Mouse (Mus musculus): Measurements from ENCODE around the gene Mpc1.
A peak's percentile ranks its signal among the peaks of the same experiment; 100 is the strongest.
"Not testable (repeated sequence)": the region's sequence is repeated elsewhere in the genome, so short reads cannot be mapped to it uniquely, and the experiment has no call there.

The Mpc1 gene

DNA sequence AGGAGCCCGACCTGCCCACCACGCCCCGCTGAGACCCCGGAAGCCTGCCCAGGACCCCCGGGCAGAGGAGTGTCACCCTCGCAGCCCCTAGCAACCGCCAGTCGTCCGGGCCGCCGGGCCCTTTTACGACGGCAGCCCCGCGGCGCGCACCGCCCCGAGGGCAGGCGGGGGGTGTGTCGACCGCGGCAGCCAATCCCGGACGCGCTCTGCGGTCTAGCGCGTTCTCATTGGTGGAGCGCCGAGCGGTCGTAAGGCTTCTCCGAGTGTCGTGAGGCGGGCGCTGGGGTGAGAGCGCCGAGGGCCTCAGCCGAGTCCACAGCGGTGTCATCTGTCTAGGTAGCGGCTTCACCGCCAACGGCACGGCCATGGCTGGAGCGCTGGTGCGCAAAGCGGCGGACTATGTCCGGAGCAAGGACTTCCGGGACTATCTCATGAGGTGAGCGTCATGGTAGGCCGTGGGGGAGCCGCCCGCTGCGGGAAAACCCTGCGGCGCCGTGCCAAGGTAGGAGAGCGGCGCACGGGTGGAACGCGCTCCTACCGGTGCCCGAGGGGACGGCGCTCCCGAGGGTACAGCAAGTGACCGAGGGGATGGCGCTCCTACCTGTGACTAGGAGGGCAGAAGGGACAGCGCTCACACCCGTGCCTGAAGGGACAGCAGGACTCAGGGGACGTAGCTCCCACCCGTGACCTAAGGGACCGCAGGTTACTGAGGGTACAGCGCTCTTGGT, 986 bp downstream of the Mpc1 start:
- DNase-seq, result peak; percentile 95 to 96

DNA sequence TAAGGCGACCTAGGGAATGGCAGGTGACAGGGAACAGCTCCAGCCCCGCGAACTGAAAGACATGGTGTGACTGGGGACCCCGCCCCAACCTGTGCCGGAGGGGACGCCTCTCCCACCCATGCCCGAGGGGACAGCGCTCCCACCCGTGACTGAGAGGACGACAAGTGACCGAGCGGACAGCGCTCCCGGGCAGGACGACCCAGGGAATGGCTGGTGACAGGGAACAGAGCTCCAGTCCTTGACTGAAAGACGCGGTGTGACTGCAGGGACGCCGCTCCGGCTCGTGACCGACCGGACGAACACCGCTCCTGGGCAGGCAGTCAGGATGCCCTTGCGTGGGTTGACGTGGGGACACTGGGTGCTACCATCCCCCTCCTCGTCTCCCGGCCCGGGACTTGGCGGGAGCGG, 1.6 kb downstream of the Mpc1 start:
- DNase-seq, result peak; percentile 34 to 44

DNA sequence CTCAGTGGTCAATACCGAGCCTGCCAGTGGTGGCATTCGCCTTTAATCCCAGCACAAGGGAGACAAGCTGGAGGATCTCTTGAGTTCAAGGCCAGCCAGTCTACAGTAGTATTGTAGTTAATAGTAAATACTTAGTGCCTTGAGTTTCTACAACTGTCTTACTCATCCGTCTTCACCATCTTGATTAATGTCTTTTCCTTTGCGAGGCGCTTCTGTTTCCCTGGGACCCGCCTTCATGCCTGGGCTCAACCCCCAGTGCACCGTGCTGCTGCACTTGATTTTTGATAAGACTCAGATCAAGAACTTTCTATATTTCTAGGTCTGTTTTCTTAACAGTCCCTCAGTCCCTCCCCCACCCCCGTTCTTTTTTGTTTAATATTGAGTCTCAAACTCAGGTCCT, 2.4 kb downstream of the Mpc1 start:
- DNase-seq, result no peak

DNA sequence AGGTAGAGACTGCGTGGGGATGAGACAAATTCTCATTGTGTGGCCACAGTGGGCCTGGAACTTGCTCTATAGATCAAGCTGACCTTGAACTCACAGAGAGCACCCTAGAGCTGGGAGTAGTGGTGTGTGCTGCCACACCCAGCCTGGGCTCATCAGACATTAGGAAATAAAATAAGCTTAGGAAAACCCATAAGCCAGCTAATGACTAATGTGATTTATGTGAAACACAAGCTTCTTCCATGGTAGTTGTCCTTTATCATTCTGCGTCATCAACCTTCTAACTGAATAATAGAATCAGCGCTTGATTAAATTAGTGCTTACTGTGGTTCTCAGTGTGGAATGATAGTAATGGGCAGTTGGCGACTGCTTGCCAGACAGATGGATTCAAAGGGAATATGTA, 4.3 kb downstream of the Mpc1 start:
- DNase-seq, result no peak

DNA sequence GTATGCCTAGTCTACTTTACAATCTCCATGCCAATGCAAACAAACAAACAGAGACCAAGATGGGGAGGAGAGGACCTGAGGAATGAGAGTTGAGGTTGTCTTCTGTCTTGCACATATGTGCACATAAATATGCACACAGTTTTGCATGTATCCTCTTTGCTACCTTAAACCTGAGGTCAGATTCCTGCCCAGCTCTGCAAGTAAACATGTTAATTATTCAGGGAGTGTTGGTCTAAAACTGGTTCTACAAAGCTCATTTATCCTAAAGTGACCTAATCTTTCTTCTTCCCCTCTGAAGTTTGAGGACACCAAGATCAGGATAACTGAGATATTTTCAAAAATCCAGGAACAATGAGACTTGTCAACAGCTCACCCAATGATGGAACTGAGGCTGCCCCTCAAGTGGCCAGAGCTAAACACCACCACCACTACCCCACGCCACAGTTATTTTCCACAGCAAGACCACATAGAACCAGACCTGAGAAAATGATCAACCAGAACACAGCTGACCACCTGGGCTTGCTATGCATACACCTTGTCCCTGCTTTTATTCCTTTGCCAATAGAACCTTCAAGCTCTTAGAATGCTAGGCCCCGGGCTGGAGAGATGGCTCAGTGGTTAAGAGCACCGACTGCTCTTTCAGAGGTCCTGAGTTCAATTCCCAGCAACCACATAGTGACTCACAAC, 7.4 kb downstream of the Mpc1 start:
- DNase-seq, result no peak

DNA sequence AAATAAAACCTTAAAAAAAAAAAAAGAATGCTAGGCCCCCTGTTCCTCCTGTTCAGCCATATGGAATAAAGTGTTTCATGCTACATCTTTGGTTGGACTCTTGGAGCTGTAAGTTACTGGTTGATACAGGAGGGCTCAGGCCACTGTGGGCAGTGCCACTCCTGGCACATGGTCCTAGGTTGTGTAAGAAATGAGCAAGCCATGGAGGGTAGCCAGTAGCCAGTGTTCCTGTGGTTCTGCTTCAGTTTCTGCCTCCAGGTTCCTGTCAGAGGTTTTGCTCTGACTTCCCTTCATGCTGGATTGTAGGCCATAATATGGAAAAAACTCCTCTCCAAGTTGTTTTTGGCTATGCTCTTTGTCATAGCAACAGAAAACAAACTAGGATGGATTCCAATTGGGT, 8.0 kb downstream of the Mpc1 start:
- no peak for DNase-seq

DNA sequence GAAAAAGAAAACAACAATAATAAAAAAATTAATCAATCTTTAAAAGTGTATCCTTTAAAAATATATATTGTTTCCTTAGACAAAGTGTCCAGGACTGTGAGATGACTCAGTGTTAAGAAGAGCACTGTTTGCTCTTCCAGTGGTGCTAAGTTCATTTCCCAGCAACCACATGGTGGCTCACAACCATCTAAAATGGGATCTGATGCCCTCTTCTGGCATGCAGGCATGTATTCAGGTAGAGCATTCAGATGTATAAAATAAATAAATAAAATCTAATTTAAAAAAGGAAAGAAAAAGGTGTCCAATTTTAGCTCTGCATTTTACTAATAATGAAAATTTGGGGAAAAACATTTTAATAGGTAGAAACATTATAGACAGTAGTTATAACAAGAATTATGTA, 13.1 kb downstream of the Mpc1 start:
- no peak for DNase-seq

DNA sequence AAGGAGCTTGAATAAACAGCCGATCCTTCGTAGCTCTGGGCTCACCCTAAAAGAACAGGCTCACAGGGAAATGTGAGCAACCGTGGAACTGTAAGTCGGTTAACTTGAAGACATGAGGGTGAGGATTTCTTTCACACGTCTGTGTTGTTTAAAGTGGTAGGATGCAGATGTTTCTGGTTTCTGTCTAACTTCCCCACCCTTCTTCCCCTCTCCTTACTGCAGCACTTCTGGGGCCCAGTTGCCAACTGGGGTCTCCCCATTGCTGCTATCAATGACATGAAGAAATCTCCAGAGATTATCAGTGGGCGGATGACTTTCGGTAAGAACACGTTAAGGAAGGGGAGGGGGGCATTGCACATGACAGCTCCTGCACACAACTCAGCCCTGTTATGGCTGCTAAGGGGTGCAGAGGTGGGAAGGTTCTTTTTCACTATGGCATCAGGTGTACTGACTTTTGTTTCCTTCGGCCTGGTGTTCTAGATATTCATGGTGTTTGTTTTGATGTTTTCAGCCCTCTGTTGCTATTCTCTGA, 13.7 kb downstream of the Mpc1 start:
- no peak for DNase-seq

DNA sequence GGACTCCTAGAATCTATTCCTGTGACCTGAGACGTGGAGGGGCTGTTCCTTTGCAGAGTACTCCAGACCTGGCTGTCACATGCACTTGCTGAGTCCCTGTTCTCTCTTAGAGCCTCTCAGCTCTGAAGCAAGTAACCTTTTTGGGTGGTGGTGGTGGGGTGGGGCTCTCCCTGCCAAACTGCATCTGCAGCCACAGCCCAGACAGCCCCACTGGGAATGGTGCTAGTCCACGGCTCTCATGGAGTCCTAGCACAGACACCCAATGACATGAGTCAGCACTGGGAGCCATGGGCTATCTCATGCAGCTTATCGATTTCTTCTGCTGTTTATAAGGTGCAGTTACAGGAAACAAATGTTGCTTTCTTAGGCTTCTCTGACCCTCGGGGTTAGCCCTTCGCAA, 15.0 kb downstream of the Mpc1 start:
- DNase-seq, result no peak

DNA sequence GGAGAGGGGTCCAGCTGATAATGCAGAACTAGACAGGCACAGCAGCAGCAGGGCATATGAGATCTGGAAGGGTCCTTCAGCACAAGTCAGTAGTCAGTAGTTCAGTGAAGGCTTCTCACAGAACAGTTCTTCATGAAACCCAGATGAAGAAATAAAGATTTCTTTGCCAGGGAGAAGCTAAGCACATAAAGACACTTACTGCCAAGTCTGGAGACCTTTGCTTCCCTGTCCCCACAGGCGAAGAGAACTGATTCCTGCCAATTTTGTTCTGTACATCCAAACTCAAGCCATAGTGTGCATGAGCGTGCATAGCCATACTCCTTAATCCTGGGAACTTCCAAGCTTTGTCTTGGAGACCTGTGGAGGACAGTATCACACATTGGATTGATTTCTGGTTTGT, 15.6 kb downstream of the Mpc1 start:
- DNase-seq, result no peak

DNA sequence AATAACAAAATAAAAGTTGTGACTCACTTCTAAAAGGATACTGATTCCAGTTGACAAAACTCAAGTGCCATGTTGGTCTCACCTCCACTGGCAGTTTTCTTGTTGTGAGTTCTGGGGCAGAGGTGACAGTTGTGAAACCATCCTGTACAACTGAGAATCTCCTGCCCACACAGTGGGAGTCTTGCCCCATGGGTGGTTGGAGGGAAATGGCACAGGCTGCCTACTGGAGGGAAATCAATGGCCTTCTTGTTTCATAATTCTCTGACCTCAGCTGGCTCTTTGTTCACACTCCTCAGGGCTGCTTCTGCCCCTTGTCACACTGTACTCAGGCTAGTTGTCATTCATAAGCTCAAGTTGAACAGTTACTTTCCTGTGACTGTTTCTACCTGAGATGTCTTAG, 16.8 kb downstream of the Mpc1 start:
- DNase-seq, result peak; percentile 32 to 36

DNA sequence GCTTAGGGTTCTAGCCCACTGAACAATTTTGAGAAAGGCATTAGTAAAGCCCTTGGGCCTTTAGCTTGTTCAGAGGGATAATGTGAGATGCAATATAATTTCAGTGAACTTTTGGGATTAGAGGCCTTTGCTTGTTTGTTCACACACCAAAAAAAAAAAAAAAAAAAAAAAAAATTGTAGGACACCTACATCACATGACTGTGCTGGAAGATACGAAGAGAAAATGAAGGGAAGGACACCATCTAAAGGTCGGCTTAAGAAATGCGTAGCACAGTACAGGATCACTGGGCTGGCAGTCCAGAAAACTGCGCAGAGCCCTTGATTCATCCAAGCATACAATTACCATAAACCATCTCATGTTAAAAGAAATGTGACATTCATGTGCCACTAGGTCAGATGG, 18.8 kb downstream of the Mpc1 start:
- DNase-seq, result no peak

DNA sequence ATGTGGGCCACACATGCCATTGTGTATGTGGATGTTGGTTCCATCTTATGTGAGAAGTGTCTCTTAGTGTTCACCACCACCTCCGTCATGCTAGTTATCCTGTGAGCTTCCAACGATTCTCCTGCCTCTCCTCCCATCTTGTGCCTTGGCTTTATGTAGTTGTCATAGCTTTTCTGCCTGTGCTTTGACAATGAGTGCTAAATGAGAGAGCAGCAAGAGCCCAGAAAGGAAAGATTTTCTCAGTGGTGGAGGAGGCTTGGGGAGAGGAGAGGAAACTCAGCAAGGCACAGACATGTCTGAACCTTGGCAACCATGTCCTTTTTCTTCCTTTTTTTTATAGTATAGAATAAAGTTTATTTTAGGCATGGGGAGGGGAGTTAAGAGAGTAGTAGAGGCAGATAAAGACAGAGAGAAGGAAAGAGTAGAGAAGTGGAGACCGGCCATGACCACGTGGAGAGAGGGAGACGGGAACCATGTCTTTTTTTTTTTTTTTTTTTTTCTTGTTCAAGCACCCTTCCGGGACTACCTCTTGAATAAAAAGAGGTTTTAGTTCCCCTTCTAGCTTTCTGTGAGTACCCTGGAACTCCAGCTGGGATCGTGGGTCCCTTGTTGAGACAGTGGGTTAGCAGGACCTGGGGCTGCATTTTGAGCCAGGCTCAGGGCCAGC, 20.2 kb downstream of the Mpc1 start:
- no peak for DNase-seq

DNA sequence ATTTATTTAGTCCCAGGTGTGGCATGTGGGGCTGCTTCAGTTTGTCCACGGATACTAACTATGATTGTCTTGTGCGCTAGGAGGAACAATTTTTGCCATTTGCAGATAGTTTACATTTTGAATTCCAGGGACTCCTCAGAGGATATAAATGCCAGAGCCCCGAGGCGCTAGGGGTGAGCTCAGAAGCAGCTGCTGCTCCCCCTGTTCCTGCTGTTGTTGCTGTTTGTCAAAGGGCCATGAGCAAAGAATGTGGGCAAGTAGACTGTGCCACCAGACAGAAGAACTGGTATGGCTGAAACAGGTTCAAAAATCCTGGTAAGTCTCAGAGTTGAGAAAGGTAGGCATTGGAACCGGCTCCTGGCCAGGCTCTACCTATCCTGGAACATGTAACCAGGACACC, 21.0 kb downstream of the Mpc1 start:
- no peak for DNase-seq

DNA sequence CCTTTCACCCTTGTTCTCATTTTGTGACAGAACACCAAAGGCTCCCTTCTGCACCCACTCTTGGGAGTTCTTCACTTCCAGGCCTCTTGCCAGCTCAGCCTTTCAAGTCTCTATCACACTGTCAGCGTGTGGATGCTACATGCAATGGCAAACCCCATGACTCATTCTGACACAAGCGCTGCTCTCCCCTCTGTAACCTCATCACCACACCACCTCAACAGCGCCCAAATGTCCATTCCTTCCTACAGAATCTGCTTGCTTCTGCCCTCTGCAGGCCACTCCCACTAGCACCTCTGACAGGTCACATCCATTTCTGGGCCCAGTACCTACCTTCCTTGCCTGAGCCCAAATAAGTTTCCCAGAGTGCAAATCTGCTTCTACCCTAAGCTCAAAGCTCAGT, 23.1 kb downstream of the Mpc1 start:
- DNase-seq, result no peak

DNA sequence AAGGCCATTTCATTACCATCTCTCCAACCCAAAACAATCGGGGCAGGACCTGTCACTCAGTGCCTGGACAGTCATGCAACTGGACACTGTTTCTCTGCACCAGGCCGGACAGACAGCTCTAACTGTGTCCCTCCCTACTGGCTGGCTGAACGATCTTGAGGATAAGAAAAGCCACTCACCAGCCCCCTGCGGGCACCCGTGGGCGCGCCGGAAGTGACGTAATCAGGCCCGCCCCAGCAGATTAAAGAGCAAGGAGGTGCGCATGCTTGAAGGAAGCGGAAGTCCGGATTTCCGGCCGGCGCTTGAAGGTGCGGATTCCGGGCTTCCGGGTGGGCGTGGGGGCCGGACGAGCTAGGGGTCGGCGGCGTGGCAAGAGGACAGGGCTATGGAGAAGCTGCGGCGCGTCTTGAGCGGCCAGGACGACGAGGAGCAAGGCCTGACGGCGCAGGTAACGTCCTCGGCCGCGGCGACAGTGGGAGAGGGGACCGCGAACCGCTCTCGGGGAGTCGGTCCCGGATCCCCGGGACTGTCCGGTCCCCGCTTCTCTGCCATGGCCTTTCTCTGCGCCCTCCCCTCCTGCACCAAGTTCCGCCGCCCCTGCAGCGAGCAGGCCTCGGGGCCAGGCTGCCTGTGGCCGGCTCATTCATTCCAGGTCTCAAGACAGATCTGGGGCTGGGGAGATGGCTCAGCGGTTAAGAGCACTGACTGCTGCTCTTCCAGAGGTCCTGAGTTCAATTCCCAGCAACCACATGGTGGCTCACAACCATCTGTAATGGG, 28.3 kb downstream of the Mpc1 start, which contains the start of gene Sft2d1:
TSS of gene Sft2d1 (plus strand) at position 265 of the 777 bp plus-strand sequence.
- peak; percentile 95 to 97 for DNase-seq

DNA sequence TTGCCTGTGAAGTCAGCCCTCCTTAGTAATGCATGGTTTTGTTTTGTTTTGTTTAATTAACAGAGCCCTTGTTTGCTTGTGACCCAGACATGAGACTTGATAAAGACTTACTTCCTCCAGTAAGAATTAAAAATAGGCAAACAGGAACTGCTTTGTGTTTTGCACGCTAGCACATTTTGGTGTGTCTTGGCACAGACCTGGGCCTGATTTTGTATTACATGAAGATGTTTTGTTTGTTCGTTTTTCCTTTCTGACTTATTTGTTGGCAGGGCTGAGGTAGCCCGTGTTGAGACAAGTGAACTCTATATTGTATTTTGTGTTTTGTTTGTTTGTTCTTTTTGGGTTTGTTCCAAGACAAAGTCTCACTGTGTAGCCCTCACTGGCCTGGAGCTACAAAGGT, 29.0 kb downstream of the Mpc1 start:
- DNase-seq, result no peak

DNA sequence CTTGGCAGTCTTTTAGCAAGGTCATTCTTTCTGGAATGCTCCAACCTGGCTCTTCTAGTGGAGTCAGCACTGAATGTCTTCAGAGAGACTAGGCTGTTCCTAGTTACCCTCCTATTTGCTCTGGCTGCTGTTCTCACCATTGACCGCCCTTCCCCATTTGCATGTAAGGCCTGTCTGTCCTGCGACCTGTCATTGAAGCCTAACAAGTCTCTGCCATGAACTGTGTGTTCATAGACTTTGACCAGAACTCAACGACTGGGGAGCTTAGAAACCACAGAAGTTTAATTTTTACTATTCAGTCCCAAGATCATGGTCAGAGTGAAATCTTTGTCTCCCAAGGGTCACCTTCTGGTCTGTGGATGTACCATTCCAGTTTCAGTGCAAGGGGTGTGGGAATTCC, 31.3 kb downstream of the Mpc1 start:
- no peak for DNase-seq

DNA sequence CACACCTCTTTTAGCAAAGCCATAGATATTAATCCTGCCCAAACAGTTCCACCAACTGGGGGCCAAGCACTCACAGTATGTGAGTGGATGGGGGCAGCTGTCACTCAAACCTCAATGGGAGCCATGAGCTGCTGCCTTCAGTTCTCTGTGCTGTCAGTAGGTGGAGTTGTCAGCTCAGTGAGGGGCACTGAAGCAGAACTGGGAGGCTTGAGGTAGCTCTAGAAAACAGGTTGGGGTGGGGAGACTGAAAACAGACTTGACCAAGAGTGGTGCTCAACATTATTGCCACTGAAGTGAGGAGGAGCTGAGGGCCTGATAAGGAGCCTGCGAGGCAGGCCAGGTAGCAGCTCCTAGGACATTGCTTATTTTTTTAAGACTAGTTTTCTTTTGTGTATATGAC, 33.5 kb downstream of the Mpc1 start:
- DNase-seq, result peak; percentile 47 to 69

DNA sequence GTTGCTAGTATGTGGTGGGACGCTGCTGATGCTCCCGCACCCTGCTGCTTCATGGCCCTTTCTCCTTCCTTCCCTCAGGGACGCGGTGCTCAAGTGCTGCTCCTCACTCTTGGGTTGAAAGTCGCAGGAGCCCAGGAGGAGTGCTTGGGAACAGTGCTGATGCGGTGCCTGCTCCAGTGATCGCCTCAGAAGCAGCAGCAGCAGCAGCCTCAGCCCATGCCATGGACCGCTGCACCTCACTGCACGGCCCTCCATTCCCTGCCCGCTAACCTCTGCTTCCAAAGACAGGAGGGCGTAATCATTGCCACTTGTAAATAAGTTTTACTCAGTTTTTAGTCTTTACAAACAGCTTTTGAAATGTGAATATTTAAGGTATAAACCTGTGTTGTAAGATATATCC, 44.2 kb downstream of the Mpc1 start:
- DNase-seq, result not testable (repeated sequence)

DNA sequence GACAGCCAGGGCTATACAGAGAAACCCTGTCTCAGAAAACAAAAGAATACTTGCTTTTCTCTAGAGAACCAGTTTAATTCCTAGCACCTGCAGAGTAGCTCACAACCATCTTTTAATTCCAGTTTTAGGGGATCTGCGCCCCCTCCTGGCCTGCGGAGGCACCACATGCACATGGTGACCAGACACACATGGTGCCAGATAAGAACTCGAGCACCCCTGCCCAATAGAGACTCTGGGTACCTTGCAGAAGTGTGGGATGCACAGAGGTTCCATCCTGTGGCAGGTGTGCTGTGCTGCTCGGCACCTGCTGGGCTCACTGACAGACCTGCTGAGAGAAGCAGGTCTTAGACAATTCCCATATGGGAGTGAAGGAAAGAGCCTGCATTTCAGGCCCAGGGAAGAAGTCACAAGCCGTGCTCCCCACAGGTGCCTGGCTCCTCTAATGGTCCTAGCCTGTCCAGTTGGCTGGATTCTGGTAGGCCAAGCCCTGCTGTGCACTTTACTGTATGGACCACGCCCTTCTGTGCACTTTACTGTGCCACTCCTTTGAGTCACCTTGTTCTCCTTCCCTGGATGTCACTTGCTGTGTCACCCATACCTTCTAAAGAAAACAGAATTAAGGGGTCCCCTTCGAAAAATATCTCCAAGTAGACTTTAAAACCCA, 45.9 kb downstream of the Mpc1 start:
- no peak for DNase-seq

DNA sequence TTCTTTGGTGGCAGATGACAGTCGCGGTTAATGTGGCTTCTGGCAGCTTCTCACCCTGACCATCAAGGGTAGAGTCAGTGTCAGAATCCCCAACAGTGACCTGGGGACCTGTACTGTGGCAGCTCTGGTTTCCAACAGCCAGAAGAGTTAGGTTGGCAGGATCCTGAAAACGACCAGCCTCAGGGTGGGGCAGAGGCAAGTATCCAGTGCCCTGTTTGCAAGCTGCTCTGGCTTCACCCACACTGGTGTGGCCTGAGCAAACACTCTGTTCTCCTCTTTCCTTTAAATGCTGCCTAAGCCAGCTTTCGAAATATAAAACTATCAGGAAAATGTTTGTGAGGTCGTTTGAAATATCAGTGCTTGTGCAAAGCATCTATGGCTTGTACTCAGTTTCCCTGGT, 47.9 kb downstream of the Mpc1 start:
- peak in 1 of 2 experiments; percentile 42 for DNase-seq
